Mouse (Mus musculus): Measurements from ENCODE around the gene Hist1h4i.
"Not testable (repeated sequence)": the region's sequence is repeated elsewhere in the genome, so short reads cannot be mapped to it uniquely, and the experiment has no call there.

Hist1h4i gene

DNA sequence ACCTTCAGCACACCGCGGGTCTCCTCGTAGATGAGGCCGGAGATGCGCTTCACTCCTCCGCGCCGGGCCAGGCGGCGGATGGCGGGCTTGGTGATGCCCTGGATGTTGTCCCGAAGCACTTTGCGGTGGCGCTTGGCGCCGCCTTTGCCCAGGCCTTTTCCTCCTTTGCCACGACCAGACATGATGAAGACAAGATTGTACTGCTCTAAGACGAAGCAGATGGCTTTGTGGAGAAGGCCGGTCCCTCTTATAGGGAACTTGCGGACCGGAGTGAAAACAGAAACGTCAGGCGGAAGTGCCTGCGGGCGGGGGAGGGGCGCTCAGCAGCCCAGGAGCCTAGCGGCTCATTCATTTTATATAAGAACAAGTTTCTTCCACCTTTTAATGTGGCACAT lies at the start of gene Hist1h4i:
TSS of gene Hist1h4i (minus strand) at position 221 of the 395 bp plus-strand sequence.
- peak; percentile 99 for DNase-seq

DNA sequence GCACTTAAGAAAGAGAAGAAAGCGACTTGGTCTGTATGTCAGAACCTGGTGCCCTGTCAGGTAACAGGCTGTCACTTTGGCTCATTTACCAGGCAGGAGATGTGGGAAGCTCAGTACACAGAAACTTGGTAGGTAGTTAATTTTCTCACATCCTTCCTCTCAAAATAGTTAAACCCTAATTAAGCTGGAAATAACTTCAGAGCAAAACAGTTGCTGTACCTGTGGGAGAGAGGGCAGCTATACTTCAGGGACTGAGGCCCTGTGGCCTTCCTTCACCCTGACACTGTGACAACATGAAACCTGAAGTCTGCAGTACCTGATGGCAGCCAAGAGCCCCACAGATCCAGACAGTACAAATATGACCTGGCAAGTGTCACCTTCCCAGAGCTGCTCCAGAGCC lies 43.0 kb upstream of the Hist1h4i start, which contains the start of gene Vmn1r188:
TSS of gene Vmn1r188 (plus strand) at position 301 of the 400 bp plus-strand sequence.
- not testable (repeated sequence) for DNase-seq

DNA sequence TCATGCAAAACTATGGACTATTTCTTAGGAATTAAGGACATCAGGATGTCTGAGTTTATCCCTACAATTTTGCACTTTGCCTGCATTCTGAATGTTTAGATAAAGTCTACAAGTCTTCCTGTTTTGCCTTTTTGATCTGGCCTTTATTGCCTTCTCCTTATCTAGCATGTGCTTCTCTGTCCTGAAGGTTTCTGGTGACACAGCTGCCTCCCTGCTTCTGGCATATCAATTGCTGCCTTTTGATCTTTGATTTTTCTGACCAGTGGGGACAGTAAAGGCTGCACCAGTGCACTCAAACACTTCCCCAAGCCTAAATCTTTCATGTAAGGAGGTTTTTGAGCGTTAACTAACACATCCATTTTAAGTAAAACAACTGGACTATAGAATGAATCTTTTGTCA lies 22.3 kb upstream of the Hist1h4i start:
- DNase-seq: no peak

DNA sequence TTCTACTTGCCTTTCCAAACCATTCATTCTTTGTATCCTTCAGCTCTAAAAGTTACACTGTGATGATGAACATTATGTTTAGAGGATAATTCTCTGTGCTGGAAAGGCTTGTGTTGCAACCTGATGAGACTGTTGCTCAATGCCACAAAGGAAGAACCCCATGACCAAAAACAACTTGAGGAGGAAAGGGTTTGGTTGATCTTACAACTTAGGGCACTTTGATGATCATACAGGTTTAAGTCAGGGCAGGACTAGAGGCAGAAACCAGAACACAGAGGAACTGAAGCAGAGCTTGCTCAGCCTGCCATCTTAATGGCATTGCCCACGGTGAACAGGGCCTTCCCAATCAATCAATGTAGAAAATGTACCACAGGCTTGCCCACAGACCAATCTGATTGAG lies 20.3 kb upstream of the Hist1h4i start:
- no peak for DNase-seq

DNA sequence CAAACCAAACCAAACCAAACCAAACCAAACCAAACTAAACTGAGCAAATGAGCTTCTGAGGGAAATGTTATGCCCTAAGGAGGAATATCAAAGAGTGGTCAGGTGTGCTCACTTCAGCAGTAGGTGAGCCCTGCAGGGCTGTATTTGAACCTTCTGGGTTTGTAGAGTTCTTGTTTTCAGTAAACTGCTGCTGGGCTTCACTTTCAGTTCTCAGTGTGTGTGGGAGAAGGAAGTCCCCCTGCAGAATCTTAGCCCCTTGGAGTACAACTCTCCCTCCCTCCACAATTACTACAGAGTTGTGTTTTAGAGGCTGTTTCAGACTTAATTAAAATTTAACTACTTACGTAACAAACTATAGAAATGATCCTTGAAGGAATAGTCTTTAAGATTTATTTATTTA lies 12.6 kb upstream of the Hist1h4i start:
- no peak for DNase-seq

DNA sequence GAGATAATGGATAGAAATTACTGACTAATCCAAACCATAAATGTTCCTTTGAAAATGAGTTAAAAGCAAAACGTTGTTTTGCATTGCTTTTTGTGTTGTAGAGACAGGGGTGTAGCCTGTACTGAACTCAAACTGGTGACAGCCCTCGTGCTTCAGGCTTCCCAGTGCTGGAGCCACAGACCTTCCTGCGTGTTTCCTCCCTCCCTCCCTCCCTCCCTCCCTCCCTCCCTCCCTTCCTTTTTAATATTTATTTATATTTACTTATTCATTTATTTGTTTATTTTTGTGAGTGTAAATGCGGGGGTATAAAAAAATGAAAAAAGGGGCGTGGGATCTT lies 10.3 kb upstream of the Hist1h4i start:
- DNase-seq: no peak

DNA sequence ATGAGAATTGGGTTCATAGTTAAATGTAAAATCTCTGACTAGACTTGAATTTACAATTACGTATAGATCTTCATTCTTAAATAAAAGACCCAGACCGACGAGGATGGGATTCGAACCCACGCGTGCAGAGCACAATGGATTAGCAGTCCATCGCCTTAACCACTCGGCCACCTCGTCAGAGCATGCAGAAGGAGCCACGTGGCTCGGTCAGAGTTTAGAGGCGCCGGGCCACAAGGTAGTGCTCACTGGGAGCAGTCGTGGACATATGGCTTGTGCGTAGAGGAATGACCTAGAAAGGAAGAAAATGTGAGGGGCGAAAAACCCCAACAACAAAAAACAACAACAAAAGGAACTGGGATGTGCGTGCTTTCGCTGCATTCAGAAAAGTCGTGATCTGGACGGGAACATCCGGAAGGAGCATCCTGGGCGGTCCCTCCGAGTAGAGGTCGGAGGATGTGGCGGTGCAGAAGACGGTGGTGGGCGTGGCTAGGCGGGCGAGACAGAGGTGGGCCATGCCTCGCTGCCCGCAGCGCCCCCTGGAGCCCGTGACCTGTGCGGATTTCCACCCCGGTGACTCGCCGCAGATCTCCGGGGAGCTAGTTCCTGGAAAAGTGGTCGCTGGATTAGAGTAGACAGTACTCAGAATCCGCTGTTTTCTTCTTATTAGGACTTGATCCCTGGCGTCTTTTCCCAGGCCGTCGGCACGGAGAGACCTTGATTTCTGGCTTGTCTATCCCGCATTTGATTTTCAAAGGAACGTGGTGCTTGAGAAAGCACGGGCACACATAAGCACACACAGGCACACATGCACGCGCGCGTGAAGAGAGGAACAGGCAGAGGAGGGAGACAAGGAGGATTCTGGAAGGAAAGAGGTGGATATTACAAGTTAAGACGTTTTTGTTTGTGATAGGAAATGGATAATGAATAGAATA lies 9.7 kb upstream of the Hist1h4i start:
- peak; percentile 95 for DNase-seq

DNA sequence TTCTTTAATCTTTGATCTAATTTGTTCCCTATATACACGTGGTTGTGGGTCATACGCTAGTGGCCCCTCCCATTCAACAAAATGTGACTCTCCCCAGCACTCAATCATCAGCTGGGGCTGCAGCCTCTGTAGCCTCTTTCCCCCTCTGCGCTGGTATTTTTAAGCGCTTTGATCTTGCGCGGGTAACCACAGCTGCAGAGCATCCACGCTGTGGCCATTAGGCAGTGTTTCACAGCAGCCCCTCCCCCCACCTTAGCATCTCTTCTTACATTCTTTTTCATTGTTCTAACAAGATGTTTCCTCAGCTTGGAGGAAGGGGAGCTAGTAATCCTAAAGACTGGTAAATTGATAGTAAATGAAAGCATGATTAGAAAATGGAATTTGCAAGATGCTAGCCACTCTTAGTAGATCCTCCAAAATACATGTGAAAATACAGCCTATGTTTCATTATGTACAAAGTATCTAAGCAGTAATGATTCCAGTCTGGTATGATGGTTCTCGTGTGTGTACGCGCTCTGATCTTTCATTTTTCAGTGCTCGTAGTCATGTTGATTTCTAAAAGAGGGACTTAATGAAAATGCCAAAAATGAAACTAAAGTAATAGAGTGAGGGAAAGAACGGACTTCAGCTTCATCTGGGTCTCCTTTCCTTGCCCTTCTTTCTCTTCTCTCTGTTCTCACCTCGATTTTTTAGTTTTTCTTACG lies 8.7 kb upstream of the Hist1h4i start:
- DNase-seq: peak; percentile 64

DNA sequence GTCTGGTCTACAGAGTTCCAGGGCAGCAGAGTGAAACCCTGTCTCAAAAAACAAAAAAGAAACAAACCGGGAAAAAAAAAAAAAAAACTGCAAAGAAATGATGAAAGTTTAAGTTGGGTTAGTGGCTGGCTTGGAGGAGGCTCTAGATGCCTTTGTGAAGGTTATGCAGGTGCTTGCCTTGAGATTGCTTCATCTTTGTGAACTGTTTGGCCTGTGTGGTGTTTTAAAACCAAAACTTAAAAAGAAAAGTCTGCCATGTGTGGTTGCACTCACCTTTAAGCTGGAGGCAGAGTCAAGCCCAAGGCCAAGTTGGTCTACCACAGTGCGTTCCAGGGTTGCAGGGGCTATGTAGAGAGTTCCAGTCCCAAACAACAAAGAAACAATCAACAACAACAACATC lies 7.9 kb upstream of the Hist1h4i start:
- DNase-seq: no peak

DNA sequence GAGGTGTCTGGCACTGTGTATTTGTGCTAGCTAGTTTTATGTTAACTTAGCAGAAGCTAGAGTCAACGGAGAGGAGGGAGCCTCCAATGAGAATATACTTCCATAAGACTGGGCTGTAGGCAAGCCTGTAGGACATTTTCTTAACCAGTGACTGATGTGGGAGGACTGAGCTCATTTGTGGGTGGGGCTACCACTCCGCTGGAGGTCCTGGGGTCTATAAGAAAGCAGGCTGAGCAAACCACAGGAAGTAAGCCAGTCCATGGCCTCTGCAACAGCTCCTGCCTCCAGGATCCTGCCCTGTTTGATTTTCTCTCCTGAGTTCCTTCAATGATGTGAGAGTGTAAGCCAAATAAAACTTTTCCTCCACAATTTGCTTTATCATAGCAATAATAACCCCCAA lies 4.1 kb upstream of the Hist1h4i start:
- DNase-seq: no peak

DNA sequence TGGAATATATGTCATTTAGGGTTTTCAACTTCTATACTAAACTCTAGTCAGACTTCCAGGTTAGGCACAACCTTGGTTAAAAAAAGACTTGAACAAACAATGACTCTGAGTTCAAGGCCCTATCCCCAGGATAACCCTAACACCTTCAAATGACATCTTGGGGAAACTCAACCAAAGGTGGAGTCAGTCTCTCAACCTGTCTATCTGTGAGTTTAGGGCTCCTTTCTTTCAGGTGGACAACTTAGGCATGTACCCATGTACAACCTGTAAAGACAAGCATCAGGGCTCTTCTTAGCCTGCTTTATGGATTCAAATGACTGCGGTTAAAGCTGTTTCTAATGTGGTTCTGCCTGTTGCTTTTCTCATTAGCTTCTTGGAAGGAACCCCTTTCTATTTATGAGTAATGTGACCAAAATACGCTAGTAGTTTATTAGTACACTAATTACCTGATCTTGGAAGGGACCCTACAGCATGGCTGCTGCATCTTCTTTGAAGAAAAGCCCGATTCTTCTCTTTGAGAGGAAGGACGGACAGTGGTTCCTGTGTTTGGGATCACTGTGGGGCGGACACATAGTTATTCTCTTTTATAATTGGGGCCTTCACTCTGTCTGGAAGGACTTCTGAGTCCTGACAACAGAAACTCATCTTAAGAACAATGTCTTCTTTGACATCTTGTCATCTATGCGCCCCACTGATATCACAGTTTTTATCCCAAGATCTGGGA lies 3.4 kb upstream of the Hist1h4i start:
- no peak for DNase-seq

DNA sequence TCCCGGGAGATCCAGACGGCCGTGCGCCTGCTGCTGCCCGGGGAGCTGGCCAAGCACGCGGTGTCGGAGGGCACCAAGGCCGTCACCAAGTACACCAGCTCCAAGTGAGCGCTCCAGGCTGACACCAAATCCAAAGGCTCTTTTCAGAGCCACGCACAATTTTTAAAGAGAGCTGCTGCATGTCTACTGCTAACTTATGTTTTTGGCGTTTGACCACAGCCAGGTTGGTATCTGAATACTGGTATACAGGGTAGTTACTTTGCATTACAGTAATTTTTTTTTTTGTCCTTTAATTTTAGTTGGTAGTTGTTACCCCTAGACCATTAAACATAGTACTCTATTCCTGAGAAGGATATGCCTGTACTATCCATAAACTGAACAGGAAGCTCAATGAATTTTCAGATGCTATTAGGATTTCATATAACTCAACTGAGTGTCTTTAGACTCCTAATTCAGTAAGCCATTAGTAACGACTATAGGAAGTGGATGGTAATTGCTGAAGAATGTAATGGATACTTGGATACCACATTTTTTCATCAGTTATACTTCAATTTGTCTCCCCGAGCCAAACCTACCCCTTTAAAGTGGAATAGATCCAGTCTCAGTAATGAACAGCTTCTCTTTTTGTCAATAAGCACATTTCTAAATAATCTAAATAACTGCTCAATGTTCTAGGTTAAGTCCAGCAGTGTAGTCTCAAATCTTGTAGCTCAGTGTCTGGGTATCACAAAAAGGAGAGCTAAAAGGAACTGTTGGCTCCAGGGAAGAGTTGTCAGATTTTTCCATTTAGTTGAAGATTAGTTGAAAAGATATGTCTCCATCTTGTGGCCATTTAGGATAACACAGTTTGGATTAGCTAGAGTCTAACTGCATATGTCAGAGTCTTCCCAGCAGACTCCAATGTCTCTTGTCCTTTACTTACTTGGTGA lies 2.6 kb upstream of the Hist1h4i start:
- no peak for DNase-seq

DNA sequence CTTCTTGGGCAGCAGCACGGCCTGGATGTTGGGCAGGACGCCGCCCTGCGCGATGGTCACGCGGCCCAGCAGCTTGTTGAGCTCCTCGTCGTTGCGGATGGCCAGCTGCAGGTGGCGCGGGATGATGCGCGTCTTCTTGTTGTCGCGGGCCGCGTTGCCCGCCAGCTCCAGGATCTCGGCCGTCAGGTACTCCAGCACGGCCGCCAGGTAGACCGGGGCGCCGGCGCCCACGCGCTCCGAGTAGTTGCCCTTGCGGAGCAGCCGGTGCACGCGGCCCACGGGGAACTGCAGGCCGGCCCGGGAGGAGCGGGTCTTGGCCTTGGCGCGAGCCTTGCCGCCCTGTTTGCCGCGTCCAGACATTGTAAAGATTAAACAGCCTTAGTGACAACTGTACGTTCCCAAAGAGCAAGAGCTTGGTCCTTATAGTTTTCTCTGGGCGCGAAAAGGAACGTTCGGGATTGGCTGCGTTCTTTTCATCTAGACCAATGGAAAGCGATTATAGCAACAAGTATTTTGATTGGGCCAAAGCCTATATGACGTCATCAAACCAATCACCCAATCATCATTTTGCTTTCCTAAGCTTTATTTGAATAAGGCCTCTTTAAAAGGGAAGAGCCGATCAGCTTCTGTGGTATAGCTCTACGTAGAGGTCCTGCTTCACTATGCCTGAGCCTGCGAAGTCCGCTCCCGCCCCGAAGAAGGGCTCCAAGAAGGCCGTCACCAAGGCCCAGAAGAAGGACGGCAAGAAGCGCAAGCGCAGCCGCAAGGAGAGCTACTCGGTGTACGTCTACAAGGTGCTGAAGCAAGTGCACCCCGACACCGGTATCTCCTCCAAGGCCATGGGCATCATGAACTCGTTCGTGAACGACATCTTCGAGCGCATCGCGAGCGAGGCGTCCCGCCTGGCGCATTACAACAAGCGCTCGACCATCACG lies 1.7 kb upstream of the Hist1h4i start, which contains the start of the genes Hist1h2ag and Hist1h2bj:
TSS of gene Hist1h2ag (minus strand) at position 377 of the 935 bp plus-strand sequence.
TSS of gene Hist1h2bj (plus strand) at position 647 of the 935 bp plus-strand sequence.
- DNase-seq: peak; percentile 88

DNA sequence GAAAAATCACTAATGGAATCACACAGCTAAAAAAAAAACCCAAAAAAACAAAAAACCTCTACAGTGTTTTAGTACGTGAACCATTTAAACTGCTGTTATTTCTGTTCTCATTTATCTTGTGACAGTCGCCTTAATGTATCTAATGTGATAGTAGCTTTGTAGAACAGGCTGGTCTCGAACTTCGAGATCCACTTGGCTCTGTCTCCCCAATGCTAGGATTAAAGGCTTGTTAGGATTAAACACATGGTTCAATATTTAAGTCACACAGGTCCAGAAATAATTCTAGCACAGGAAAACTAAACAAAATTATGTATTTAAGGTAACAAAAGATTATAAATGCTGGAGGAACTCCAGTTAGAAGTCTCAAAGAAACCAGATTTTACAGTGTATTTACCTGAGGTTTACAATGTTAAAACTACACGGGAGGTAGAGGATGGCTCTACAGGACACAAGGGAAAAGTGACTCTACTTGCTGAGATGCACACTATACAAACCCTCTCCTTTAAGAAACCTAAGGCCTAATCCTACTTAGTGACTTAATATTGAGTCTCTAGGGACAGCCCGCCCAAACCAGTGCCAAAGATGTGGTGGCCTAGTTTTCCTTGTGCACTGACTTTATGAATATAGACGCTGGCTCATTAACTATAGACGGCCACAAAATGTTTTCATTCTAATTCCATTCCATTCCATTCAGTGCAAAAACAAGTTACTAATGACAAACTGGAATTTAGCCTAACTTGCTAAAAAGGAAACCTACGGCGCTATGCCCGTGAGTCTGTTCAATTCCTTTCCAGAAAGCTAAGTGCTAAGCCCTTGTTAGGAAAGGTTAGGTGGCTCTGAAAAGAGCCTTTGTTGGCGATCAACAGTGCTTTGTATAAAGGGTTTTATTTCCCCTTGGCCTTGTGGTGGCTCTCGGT lies 747 bp upstream of the Hist1h4i start:
- no peak for DNase-seq

DNA sequence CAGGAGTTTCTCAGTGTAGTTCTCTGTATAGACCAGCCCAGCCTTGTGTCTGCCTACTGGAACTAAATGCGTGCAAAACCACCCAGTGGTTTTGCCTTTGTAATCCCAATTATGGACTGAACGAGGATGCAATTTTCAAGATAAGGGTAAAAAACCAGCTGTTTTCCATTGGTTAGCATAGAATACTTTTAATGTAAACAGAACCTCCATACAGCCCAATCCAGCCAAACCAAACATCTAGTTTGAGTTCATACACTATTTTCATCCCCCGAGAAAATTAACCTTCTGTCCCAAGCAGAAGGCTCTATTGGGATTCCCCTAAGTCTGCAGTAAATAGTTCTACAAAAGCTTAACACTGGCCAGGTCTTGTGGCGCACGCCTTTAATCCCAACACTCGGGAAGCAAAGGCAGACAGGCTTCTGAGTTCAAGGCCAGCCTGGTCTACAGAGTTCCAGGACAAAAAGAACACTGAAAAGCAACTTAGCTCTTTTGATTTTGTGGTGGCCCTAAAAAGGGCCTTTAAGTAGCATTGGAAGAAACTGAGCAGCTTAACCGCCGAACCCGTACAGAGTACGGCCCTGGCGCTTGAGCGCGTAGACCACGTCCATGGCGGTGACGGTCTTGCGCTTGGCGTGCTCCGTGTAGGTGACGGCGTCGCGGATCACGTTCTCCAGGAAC lies 559 bp downstream of the Hist1h4i start:
- DNase-seq: no peak

DNA sequence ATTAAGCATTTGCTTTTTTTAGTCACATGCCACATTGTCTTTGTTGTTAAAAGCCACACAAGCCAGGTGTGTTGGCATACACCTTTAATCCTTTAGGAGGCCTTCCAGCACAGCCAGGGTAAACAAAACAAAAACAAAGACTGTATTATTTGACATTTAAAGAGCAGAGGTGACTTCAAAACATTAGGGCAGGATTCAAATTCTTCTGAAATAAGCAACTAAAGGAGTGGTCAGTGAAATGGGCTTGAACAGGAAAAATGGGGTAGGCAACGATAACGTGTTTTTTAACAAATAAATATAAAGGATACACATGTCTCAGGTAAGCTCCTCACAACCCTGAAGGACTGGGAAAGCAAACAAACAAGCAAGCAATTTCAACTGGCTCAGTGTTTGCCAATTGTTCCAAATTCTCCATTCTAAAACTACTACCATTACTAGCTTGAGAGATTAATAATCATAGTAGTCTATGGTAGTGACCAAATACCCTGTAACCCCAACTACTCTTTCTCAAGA lies 1.2 kb downstream of the Hist1h4i start:
- DNase-seq: no peak

DNA sequence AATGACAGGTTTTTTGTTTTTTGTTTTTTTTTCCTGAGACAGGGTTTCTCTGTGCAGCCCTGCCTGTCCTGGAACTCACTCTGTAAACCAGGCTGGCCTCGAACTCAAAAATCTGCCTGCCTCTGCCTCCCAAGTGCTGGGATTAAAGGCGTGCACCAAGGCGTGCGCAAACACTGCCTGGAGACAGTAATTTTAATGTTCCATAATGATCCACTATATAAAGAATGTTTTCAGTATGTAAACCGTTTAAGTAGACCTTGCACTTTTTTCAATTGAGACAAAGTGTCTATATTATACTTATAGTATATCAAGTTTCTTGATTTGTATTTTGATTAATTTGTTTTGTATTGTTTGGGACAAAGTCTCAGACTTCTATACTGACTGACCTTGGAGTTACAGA lies 1.8 kb downstream of the Hist1h4i start:
- DNase-seq: no peak

DNA sequence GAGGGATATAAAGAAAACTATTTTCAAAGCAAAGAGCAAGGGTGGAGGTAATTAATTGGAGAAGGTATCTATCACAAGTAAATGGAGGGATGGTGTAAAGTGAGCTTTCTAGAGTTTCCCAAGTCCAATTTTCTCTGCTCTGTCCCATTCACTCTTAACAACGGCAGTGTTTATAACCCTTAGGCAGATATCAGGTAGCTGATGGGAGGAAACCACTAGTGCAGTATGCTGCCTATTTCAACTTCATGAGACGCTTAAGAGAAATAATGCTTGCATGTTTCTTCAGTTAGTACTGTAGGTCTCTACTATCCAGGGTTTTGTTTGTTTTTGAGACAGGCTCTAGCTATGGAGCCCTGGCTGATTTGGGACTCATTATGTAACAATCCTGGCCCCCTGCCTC lies 3.7 kb downstream of the Hist1h4i start:
- DNase-seq: no peak

DNA sequence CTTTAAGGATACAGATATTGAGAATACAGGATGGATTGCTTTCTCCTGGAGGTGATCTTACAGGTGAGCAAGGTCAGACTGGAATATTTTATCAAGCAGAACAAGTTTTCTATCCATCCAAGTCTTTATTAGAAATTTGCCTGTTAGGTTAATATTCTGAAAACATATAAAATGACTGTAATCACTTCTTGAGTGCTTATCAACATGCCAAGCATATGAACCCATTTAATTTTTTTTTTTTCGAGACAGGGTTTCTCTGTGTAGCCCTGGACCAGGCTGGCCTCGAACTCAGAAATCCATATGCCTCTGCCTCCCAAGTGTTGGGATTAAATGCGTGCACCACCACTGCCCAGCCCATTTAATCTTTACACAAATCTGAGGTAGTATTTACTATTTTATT lies 4.2 kb downstream of the Hist1h4i start:
- DNase-seq: no peak
